38 mouse cellular contexts compared by ENCODE assay signal in the genomic region with DNA sequence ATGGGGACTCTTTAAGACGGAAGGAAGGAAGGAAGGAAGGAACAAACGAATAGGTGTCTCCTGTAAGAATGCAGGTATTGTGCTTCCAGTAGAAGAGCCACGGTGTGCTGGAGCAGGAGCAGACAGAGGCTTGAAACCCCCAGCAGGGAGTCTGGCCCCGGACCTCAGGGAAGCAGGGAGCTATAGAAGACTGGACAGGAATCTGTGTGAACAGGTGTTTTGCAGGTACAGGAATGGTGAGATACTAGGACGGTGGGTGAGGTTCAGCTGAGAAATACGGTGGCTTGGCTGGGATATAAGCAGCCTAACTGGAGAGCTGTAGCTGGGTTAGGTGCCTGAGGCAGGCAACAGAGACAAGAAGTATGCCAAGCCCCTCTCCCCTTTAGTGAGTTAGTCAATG. TPM values are rescaled to one million over a fixed set of nuclear protein-coding genes. Genes with fewer than 3 reads are reported as not detected.
"Had no signal": no experiment of that assay in that cellular context is flagged by ENCODE, and none has a peak within 500 bp of the region (broad histone marks: within the 10 kb centered on the region; RNA-seq: fewer than 3 reads in every experiment).

No protein-coding gene starts in this region.

- H3K4me2 ChIP-seq: limb, embryonic 12.5 days; limb, embryonic 13.5 days; limb, embryonic 15.5 days; liver, embryonic 11.5 days; liver, embryonic 12.5 days; liver, embryonic 13.5 days; liver, embryonic 15.5 days; lung, embryonic 14.5 days; lung, embryonic 15.5 days; midbrain, embryonic 11.5 days; midbrain, embryonic 12.5 days; midbrain, embryonic 13.5 days; midbrain, embryonic 15.5 days; neural tube, embryonic 12.5 days had no signal

- H3K27me3 ChIP-seq: limb, embryonic 13.5 days; limb, embryonic 15.5 days; liver, embryonic 13.5 days; liver, embryonic 15.5 days; lung, embryonic 15.5 days; midbrain, embryonic 13.5 days; midbrain, embryonic 15.5 days; neural tube, embryonic 12.5 days had no signal

- H3K9ac ChIP-seq: limb, embryonic 12.5 days; limb, embryonic 13.5 days; limb, embryonic 15.5 days; liver, embryonic 12.5 days; liver, embryonic 13.5 days; liver, embryonic 14.5 days; liver, embryonic 15.5 days; liver, postnatal 0 days; lung, embryonic 14.5 days; lung, embryonic 15.5 days; midbrain, embryonic 12.5 days; midbrain, embryonic 13.5 days; midbrain, embryonic 15.5 days; neural tube, embryonic 12.5 days had no signal

- H3K9me3 ChIP-seq: limb, embryonic 10.5 days; limb, embryonic 12.5 days; limb, embryonic 13.5 days; limb, embryonic 15.5 days; liver, embryonic 12.5 days; liver, embryonic 13.5 days; liver, embryonic 15.5 days; lung, embryonic 15.5 days; midbrain, embryonic 10.5 days; midbrain, embryonic 12.5 days; midbrain, embryonic 13.5 days; midbrain, embryonic 15.5 days; neural tube, embryonic 12.5 days had no signal

- ATAC-seq: liver, embryonic 12.5 days; liver, postnatal 0 days; midbrain, embryonic 13.5 days; midbrain, embryonic 15.5 days; midbrain, embryonic 16.5 days had no signal

- H3K4me3 ChIP-seq: limb, embryonic 10.5 days; limb, embryonic 12.5 days; limb, embryonic 13.5 days; limb, embryonic 15.5 days; liver, embryonic 12.5 days; liver, embryonic 13.5 days; liver, embryonic 15.5 days; lung, embryonic 15.5 days; megakaryocyte, embryonic 14.5 days; midbrain, embryonic 10.5 days; midbrain, embryonic 12.5 days; midbrain, embryonic 13.5 days; midbrain, embryonic 15.5 days; myocyte; neural tube, embryonic 12.5 days had no signal

- DNase-seq: left cerebral cortex, postnatal 4 days; liver; liver, embryonic 13.5 days; liver, postnatal 0 days; lung, adult 18-20 months; lung, adult 2 months; lung, embryonic 14.5 days; lung, postnatal 14 days; lung, postnatal 4 days; midbrain, embryonic 14.5 days had no signal

- H3K36me3 ChIP-seq: limb, embryonic 10.5 days; limb, embryonic 12.5 days; limb, embryonic 13.5 days; limb, embryonic 15.5 days; liver, embryonic 12.5 days; liver, embryonic 13.5 days; liver, embryonic 15.5 days; lung, embryonic 15.5 days; midbrain, embryonic 10.5 days; midbrain, embryonic 12.5 days; midbrain, embryonic 13.5 days; midbrain, embryonic 15.5 days; neural tube, embryonic 12.5 days had no signal

- H3K27ac ChIP-seq: limb, embryonic 10.5 days; limb, embryonic 12.5 days; limb, embryonic 13.5 days; limb, embryonic 15.5 days; liver, embryonic 12.5 days; liver, embryonic 13.5 days; liver, embryonic 14.5 days; liver, embryonic 15.5 days; lung, embryonic 15.5 days; macrophage; midbrain, embryonic 10.5 days; midbrain, embryonic 12.5 days; midbrain, embryonic 13.5 days; midbrain, embryonic 15.5 days; neural tube, embryonic 12.5 days had no signal

RNA-seq across cellular contexts. Expression of a gene that starts 52.0 kb away (rescaled TPM):
- total RNA-seq: left cerebral cortex, postnatal 10 days; left cerebral cortex, postnatal 4 days; megakaryocyte progenitor cell, adult 5-6 weeks; megakaryocyte, adult 5-6 weeks; megakaryocyte-erythroid progenitor cell, adult 5-6 weeks; midbrain, postnatal 0 days; monocyte, adult 5-6 weeks had no signal
- polyA plus RNA-seq: limb, embryonic 10.5 days; limb, embryonic 11.5 days; limb, embryonic 12.5 days; limb, embryonic 13.5 days; liver, embryonic 11.5 days; liver, embryonic 12.5 days; liver, embryonic 13.5 days; liver, embryonic 15.5 days; liver, embryonic 16.5 days; liver, postnatal 0 days; macrophage; midbrain, embryonic 10.5 days; midbrain, embryonic 11.5 days; midbrain, embryonic 12.5 days; midbrain, embryonic 13.5 days; midbrain, embryonic 14.5 days; midbrain, embryonic 15.5 days; midbrain, embryonic 16.5 days; neural tube, embryonic 11.5 days; neural tube, embryonic 12.5 days had no signal
